Comparison of ENCODE assay signal across 8 mouse cellular contexts in the genomic region with DNA sequence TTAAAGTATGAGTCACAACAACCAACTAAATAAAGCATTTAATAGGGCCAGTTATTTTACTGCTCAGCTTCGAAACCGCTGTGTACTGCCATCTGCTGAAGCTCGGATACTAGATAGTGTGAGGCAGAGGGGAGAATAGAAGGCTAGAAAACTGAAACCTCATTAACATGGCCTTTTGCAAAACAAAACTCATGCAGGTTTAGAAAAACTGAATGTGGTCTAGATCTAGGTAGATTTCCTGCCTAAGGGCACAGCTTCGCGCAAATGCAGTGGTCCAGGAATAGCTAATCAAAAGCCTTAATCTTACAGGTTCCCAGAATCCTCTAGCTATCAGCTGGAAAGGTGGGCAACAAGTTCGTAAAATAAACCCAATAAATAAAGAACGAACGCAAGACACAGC. TPM values are rescaled to one million over a fixed set of nuclear protein-coding genes. Genes with fewer than 3 reads are reported as not detected.
DNase-seq lines count a peak whose midpoint lies in the region; ATAC-seq and TF ChIP-seq lines count a peak whose summit lies in the region.

No protein-coding gene starts in this region.

- intact Hi-C loops in left cerebral cortex, adult 2 months (cut with DNase I) = loop anchor here (5.0 to 10.0 kb wide), 3 partner anchors 151 to 393 kb away; no protein-coding TSS in a partner anchor
- intact Hi-C loops in left cerebral cortex, postnatal 25 days (cut with DNase I) = no loop called here

- peak overlapping the region; percentile 99 for H3K4me3 ChIP-seq in left cerebral cortex, adult 2 months
- H3K4me3 ChIP-seq in neural tube, embryonic 13.5 days = peak overlapping the region; percentile 83

- peaks cover 26% of the 10 kb centered on the region for H3K36me3 ChIP-seq in neural tube, embryonic 13.5 days

- TF ChIP-seq CTCF in left cerebral cortex, adult 2 months (IDR thresholded peaks at IDR 0.05) = no peak; the same call in 1 of the 2 replicates

- no peak for DNase-seq in left cerebral cortex, adult 2 months (ENCODE audit: extremely low spot score in 1 of 2, low spot score in 2 of 2)
- no peak for DNase-seq in left cerebral cortex, postnatal 25 days (ENCODE audit: low spot score in 2 of 2)
- DNase-seq in brain, adult 2 months (ENCODE audit: low read depth, low spot score) = peak; percentile 41
- DNase-seq in cerebellum, postnatal 25 days = no peak
- DNase-seq in adrenal gland, adult 8-10 months = no peak
- no peak for DNase-seq in cerebellum, postnatal 4 days (ENCODE audit: low spot score in 2 of 2)

- H3K9ac ChIP-seq in neural tube, embryonic 13.5 days = peak overlapping the region; percentile 96

- peak overlapping the region; percentile 83 for H3K4me2 ChIP-seq in neural tube, embryonic 13.5 days

- peak; percentile 32 for ATAC-seq in inflammation-experienced regulatory T-cells, adult 6 months
- ATAC-seq in neural tube, embryonic 13.5 days (ENCODE audit: low read depth) = no peak

- peaks cover 18% of the 10 kb centered on the region for H3K4me1 ChIP-seq in neural tube, embryonic 13.5 days (replicated peaks)

- peak overlapping the region; percentile 98 for H3K27ac ChIP-seq in left cerebral cortex, adult 2 months
- H3K27ac ChIP-seq in neural tube, embryonic 13.5 days (replicated peaks) = peak overlapping the region; percentile 98

- no peaks in the 10 kb centered on the region for H3K27me3 ChIP-seq in neural tube, embryonic 13.5 days

- H3K9me3 ChIP-seq in neural tube, embryonic 13.5 days = no peaks in the 10 kb centered on the region

- 25% methylated on average over 8 of the region's 8 CpGs for WGBS in neural tube, embryonic 13.5 days

RNA-seq across cellular contexts. Expression of a gene that starts 0.7 kb away (rescaled TPM):
- 1 to 10 TPM; 6.9 to 7.3 TPM for total RNA-seq in left cerebral cortex, adult 2 months (2021)
- total RNA-seq in left cerebral cortex, postnatal 25 days (2021) = 1 to 10 TPM; 5.4 to 5.5 TPM
- polyA plus RNA-seq in inflammation-experienced regulatory T-cells, adult 6 months (2017; shearing (Covaris generic)) = 1 to 10 TPM; 5.3 to 7.5 (median 5.8) TPM
- polyA plus RNA-seq in neural tube, embryonic 13.5 days (2015; fragmentation: Nextera tagmentation; extraction: Ambion mirVana) = 6.0 and 7.6 TPM in 2 replicates
- total RNA-seq in adrenal gland, adult 8-10 months (2022) = 1 to 10 TPM; 2.4 to 5.1 (median 3.2) TPM

RNA-seq across cellular contexts. Expression of a gene that starts 1.1 kb away (rescaled TPM):
- 10 to 100 TPM; 81.9 to 84.4 TPM for total RNA-seq in left cerebral cortex, adult 2 months (2021)
- 10 to 100 TPM; 86.0 to 89.2 TPM for total RNA-seq in left cerebral cortex, postnatal 25 days (2021)
- 1 to 10 TPM in 2 of 3 experiments, not detected in 1; 2.8 to 5.1 TPM for polyA plus RNA-seq in inflammation-experienced regulatory T-cells, adult 6 months (2017; shearing (Covaris generic))
- polyA plus RNA-seq in neural tube, embryonic 13.5 days (2015; fragmentation: Nextera tagmentation; extraction: Ambion mirVana) = 88.6 and 105 TPM in 2 replicates
- total RNA-seq in adrenal gland, adult 8-10 months (2022) = 100 to 1,000 TPM in 3 of 4 experiments, 10 to 100 TPM in 1; 98.3 to 137 (median 105) TPM
